Mouse (Mus musculus): ENCODE measurements at regions not wholly inside any gene's neighbourhood (a gene's known extent, or its start where the extent isn't known, plus 50 kb on each side); places are given as distances from the start of the nearest gene placed in this dataset.
A peak's percentile ranks its signal among the peaks of the same experiment; 100 is the strongest.
"Not testable (repeated sequence)": the region's sequence is repeated elsewhere in the genome, so short reads cannot be mapped to it uniquely, and the experiment has no call there.

- Histone ChIP-seq H3K36me3 (no peaks in the 10 kb centered on the region), H3K4me2 (no peak overlapping the region), H3K4me3 (no peak overlapping the region), H3K9me3 (peaks cover 23% of the 10 kb centered on the region; the same call in 1 of the 2 replicates), H3K27ac (replicated peaks) (no peak overlapping the region), H3K9ac (no peak overlapping the region), H3K27me3 (no peaks in the 10 kb centered on the region), H3K4me1 (replicated peaks) (no peaks in the 10 kb centered on the region)
- WGBS = 79% methylated on average over 4 of the region's 4 CpGs
- ATAC-seq (ENCODE audit: low FRiP score, low read depth) = no peak
Observed at GRCm38 (mm10) chr12:19125541-19125940, 611.2 kb downstream of the 5730507C01Rik start.

- H3K27ac ChIP-seq (replicated peaks) = no peak overlapping the region
- 14% methylated on average over 39 of the region's 43 CpGs for WGBS
- no peaks in the 10 kb centered on the region for H3K27me3 ChIP-seq
- no peaks in the 10 kb centered on the region for H3K4me1 ChIP-seq (replicated peaks)
- H3K4me2 ChIP-seq = no peak overlapping the region
- H3K36me3 ChIP-seq = no peaks in the 10 kb centered on the region
- no peak for ATAC-seq (ENCODE audit: low FRiP score, low read depth)
- H3K4me3 ChIP-seq = no peak overlapping the region
- no peak overlapping the region for H3K9ac ChIP-seq
- peaks cover 5% of the 10 kb centered on the region; the same call in 1 of the 2 replicates for H3K9me3 ChIP-seq
Observed at GRCm38 (mm10) chr12:19175631-19176030, 661.3 kb downstream of the 5730507C01Rik start.

- Histone ChIP-seq H3K9ac (no peak overlapping the region), H3K27me3 (no peaks in the 10 kb centered on the region), H3K4me2 (no peak overlapping the region), H3K4me1 (replicated peaks) (no peaks in the 10 kb centered on the region), H3K4me3 (no peak overlapping the region), H3K27ac (replicated peaks) (no peak overlapping the region), H3K9me3 (0 out of 2 replicates have a peak, but pooled peaks cover 4% of the 10 kb centered on the region), H3K36me3 (no peaks in the 10 kb centered on the region)
- 92% methylated on average over 5 of the region's 5 CpGs for WGBS
- no peak for ATAC-seq (ENCODE audit: low FRiP score, low read depth)
Observed at GRCm38 (mm10) chr12:19192396-19192795, 678.1 kb downstream of the 5730507C01Rik start.

GRCm38 (mm10) chr12:19193041-19193440, 678.7 kb downstream of the 5730507C01Rik start:
- H3K4me3 ChIP-seq; H3K27me3 ChIP-seq; H3K27ac ChIP-seq (replicated peaks); H3K9ac ChIP-seq; H3K9me3 ChIP-seq; ATAC-seq (ENCODE audit: low FRiP score, low read depth); H3K4me1 ChIP-seq (replicated peaks); H3K36me3 ChIP-seq; H3K4me2 ChIP-seq: not testable (repeated sequence)
- 83% methylated on average over 3 of the region's 3 CpGs for WGBS

- not testable (repeated sequence) for H3K4me3 ChIP-seq; ATAC-seq (ENCODE audit: low FRiP score, low read depth); H3K4me2 ChIP-seq; H3K9ac ChIP-seq; H3K36me3 ChIP-seq; H3K27ac ChIP-seq (replicated peaks); H3K4me1 ChIP-seq (replicated peaks); H3K27me3 ChIP-seq; H3K9me3 ChIP-seq
- 88% methylated on average over 1 of the region's 1 CpGs for WGBS
Observed at GRCm38 (mm10) chr12:19223996-19224395, 709.7 kb downstream of the 5730507C01Rik start.

- H3K27me3 ChIP-seq; H3K4me1 ChIP-seq (replicated peaks); H3K4me3 ChIP-seq; H3K9me3 ChIP-seq; H3K27ac ChIP-seq (replicated peaks); H3K9ac ChIP-seq; H3K4me2 ChIP-seq; ATAC-seq (ENCODE audit: low FRiP score, low read depth); H3K36me3 ChIP-seq: not testable (repeated sequence)
- WGBS = 94% methylated on average over 23 of the region's 23 CpGs
Observed at GRCm38 (mm10) chr12:19246731-19247130, 707.6 kb upstream of the Gm21863 start.

GRCm38 (mm10) chr12:19288271-19288890, 665.9 kb upstream of the Gm21863 start:
- H3K9ac ChIP-seq = 0 out of 2 replicates have a peak overlapping the region, but pooled peaks have one; percentile 25
- 12% methylated on average over 48 of the region's 75 CpGs for WGBS
- H3K27ac ChIP-seq (replicated peaks) = not testable (repeated sequence)

GRCm38 (mm10) chr12:19289038-19289437, 665.3 kb upstream of the Gm21863 start:
- not testable (repeated sequence) for H3K9ac ChIP-seq; H3K36me3 ChIP-seq; ATAC-seq (ENCODE audit: low FRiP score, low read depth); H3K27ac ChIP-seq (replicated peaks); H3K9me3 ChIP-seq; H3K4me1 ChIP-seq (replicated peaks); H3K27me3 ChIP-seq
- 49% methylated on average over 18 of the region's 18 CpGs for WGBS
- Histone ChIP-seq H3K4me2 (peak overlapping the region; percentile 38), H3K4me3 (peak overlapping the region; percentile 40)

More at GRCm38 (mm10) chr12:19288271-19288890, 665.9 kb upstream of the Gm21863 start:
- Histone ChIP-seq H3K4me3 (peak overlapping the region; percentile 40), H3K4me2 (peak overlapping the region; percentile 38)
- not testable (repeated sequence) for H3K27me3 ChIP-seq; H3K9me3 ChIP-seq; H3K36me3 ChIP-seq; H3K4me1 ChIP-seq (replicated peaks)
- ATAC-seq (ENCODE audit: low FRiP score, low read depth) = peak; percentile 91

- ATAC-seq (ENCODE audit: low FRiP score, low read depth); H3K36me3 ChIP-seq; H3K4me1 ChIP-seq (replicated peaks); H3K9me3 ChIP-seq; H3K27ac ChIP-seq (replicated peaks); H3K4me3 ChIP-seq; H3K4me2 ChIP-seq; H3K27me3 ChIP-seq; H3K9ac ChIP-seq: not testable (repeated sequence)
- WGBS = 100% methylated on average over 3 of the region's 3 CpGs
Observed at GRCm38 (mm10) chr12:19292068-19292770, 662.1 kb upstream of the Gm21863 start.
